Mouse (Mus musculus): Measurements from ENCODE around the gene Fgfr2. TPM values are rescaled to one million over a fixed set of nuclear protein-coding genes. Genes with fewer than 3 reads are reported as not detected.
"Not testable (repeated sequence)": the region's sequence is repeated elsewhere in the genome, so short reads cannot be mapped to it uniquely, and the experiment has no call there.

The Fgfr2 gene
- polyA plus RNA-seq, 1 experiment from 2014 or later = 17.2 TPM

DNA sequence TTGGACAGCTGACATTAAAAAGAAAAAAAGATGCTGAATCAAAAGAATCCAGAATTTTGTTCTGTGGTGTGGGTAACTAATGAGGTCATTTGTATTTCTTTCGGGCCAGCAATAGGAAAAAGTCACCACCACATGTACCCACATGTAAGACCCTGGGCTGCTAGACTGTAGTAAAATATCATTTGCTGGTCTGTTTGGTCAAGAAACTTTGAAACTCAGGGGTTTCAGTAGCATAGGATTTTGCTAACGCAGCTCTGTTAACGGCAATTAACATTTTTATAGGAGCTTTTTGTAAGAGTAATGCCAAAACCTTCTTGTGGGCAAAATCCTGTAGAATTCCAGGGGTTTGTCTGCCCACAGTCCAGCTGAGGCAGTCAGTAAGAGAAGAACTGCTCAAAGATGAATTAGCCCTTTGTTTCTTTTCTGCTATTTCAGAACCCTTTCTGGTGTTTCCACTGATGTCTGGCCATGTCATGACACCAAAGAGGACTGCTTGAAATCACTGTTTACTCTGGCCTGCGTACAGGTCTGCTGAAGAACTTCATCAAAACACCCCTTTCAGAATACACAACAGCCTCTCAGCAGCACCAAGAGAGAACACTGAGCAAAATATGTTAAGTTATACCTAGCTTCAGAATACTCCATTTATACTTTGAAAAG is 2667.4 kb downstream of the Fgfr2 start:
- peaks cover 22% of the 10 kb centered on the region for H3K36me3 ChIP-seq
- H3K27me3 ChIP-seq = no peaks in the 10 kb centered on the region
- H3K4me2 ChIP-seq = no peak overlapping the region
- H3K27ac ChIP-seq = no peak overlapping the region
- H3K4me3 ChIP-seq = no peak overlapping the region
- 78% methylated on average over 4 of the region's 4 CpGs for WGBS
- ATAC-seq (replicated peaks; ENCODE audit: insufficient number of reproducible peaks, insufficient read depth, low FRiP score, low read depth) = no peak
- no peaks in the 10 kb centered on the region for H3K9me3 ChIP-seq (replicated peaks)
- peaks cover 10% of the 10 kb centered on the region for H3K4me1 ChIP-seq (replicated peaks)
- no peak overlapping the region for H3K9ac ChIP-seq

DNA sequence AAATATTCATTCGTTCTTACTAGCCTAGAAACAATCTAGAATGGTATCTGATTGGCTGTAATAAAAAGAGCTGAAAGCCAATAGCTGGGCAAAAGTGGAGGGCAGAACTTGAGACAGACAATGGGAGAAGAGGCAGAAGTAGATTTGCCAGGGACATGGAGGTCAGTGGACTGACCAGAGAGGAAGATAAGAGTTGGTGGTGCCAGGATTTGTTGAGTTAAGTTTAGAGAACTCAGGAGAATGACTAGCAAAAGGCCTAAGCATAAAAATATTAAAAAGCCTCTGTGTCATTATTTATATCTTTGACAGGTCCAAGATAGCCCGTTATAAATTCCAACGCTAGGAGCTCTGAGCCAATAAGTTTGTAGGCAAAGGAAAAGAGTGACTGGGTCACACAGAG is 2668.9 kb downstream of the Fgfr2 start:
- Histone ChIP-seq H3K4me1 (replicated peaks) (peaks cover 10% of the 10 kb centered on the region), H3K9ac (no peak overlapping the region), H3K4me2 (no peak overlapping the region), H3K9me3 (replicated peaks) (no peaks in the 10 kb centered on the region), H3K27me3 (no peaks in the 10 kb centered on the region), H3K4me3 (no peak overlapping the region), H3K36me3 (peaks cover 17% of the 10 kb centered on the region; the same call in 1 of the 2 replicates), H3K27ac (no peak overlapping the region)
- 61% methylated on average over 3 of the region's 3 CpGs for WGBS
- ATAC-seq (replicated peaks; ENCODE audit: insufficient number of reproducible peaks, insufficient read depth, low FRiP score, low read depth) = no peak

DNA sequence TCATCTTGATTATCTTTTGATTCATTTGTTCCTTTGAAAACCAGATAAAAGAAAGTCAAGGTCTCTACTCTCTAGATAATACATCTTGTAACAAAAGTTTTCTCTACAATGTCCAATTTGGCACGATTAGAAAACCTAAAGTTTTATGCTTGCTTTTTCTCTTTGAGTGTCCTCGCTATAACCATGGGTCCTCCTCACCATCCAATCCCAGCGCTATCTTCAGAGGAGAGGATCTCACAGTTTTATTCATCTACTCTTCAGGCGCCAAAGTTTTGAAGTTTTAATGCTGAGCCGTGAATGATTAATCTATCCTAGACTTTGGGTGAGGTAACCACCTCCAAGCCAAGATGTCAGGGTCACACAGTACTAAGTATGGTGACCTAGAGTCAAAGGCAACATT is 2687.4 kb downstream of the Fgfr2 start:
- Histone ChIP-seq H3K9me3 (replicated peaks) (no peaks in the 10 kb centered on the region), H3K4me2 (no peak overlapping the region), H3K27ac (no peak overlapping the region), H3K4me3 (no peak overlapping the region), H3K9ac (no peak overlapping the region), H3K27me3 (no peaks in the 10 kb centered on the region), H3K36me3 (no peaks in the 10 kb centered on the region), H3K4me1 (replicated peaks) (no peaks in the 10 kb centered on the region)
- no peak for ATAC-seq (replicated peaks; ENCODE audit: insufficient number of reproducible peaks, insufficient read depth, low FRiP score, low read depth)
- WGBS = 92% methylated on average over 5 of the region's 5 CpGs

DNA sequence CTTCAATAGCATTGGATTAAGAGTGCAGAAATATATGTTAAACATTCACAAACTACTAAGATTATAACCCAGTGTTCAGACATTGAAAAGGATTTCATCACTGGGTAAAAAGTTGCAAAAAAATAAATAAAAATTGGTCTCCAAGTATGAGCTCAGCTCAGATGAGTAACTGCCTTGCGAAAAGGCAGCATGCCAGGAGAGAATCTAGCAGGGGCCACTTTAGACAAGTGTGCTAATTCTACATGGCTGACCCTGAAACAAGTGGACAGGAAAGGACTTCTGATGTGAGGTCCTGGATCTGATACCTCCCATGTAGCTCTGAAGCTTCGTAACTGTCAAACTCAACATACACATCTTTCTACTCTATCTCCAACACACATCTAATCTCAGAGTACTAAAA is 2691.0 kb downstream of the Fgfr2 start:
- H3K4me1 ChIP-seq (replicated peaks) = no peaks in the 10 kb centered on the region
- no peaks in the 10 kb centered on the region for H3K27me3 ChIP-seq
- no peaks in the 10 kb centered on the region for H3K36me3 ChIP-seq
- H3K4me2 ChIP-seq = no peak overlapping the region
- H3K4me3 ChIP-seq = no peak overlapping the region
- no peak for ATAC-seq (replicated peaks; ENCODE audit: insufficient number of reproducible peaks, insufficient read depth, low FRiP score, low read depth)
- 84% methylated on average over 2 of the region's 2 CpGs for WGBS
- H3K9me3 ChIP-seq (replicated peaks) = no peaks in the 10 kb centered on the region
- no peak overlapping the region for H3K9ac ChIP-seq
- H3K27ac ChIP-seq = no peak overlapping the region

DNA sequence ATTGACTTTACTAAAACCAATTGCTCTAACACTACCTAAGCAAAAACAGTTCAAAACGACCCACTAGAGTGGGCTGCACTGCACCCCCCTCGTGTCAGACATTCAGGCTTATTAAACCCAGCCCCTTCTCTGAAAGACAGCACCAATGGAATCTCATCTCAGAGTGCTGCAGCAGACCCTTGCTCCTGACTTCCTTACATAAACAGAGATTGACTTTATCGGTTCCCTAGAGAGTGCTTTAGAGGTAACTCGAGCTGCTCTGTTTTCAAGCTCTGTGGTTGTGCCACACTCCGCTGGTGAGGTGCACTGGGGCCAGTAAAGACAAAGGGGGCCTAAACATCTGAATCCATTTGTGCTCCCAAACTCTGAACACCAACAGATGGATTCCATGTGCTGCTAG is 2696.6 kb downstream of the Fgfr2 start:
- WGBS = 13% methylated on average over 5 of the region's 5 CpGs
- Histone ChIP-seq H3K27ac (no peak overlapping the region), H3K27me3 (no peaks in the 10 kb centered on the region), H3K4me2 (no peak overlapping the region), H3K9me3 (replicated peaks) (no peaks in the 10 kb centered on the region), H3K36me3 (no peaks in the 10 kb centered on the region), H3K4me3 (no peak overlapping the region), H3K9ac (no peak overlapping the region), H3K4me1 (replicated peaks) (peaks cover 6% of the 10 kb centered on the region)
- ATAC-seq (replicated peaks; ENCODE audit: insufficient number of reproducible peaks, insufficient read depth, low FRiP score, low read depth) = no peak

DNA sequence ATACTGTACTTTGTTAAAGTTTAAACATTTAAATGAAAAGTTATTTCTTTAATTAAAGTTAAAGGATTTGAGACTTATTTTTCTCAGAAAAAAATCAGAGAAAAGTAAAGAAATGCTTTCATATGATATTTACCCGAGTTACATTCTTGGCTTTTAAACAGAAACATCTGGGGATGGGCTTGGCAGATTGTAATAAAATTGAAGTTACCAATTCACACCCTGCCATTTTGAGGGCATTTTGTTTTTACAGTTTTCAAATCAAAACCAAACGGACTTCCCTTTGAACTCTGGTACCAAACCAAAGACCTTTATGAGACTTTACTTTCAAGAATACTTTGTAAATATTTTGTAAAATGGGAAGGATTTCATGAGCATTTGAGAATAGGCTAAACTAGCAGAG is 2697.2 kb downstream of the Fgfr2 start:
- H3K27me3 ChIP-seq = no peaks in the 10 kb centered on the region
- ATAC-seq (replicated peaks; ENCODE audit: insufficient number of reproducible peaks, insufficient read depth, low FRiP score, low read depth) = no peak
- no peaks in the 10 kb centered on the region for H3K36me3 ChIP-seq
- no peak overlapping the region for H3K4me2 ChIP-seq
- H3K27ac ChIP-seq = no peak overlapping the region
- peaks cover 6% of the 10 kb centered on the region for H3K4me1 ChIP-seq (replicated peaks)
- no peak overlapping the region for H3K4me3 ChIP-seq
- H3K9me3 ChIP-seq (replicated peaks) = no peaks in the 10 kb centered on the region
- 70% methylated on average over 2 of the region's 2 CpGs for WGBS
- H3K9ac ChIP-seq = no peak overlapping the region

DNA sequence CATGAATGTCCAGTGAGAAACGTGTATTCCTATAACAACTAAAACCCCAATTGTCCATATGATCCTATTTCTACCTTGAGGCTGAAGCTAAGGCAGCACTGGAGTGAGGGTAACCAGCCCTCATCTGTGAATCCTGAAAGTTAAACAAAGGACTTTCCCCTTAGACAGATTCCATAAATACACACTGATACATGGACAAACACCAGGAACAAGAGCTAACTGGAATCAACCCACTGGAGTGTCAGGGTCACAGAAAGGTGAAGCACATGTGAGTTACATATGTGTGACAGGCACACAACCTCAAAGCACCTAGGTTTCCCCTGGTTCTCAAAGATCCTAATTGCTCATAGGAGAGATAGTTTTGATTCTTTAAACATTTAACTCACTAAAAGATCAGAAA is 2703.2 kb downstream of the Fgfr2 start:
- Histone ChIP-seq H3K4me3 (no peak overlapping the region), H3K27ac (peak overlapping the region; percentile 29; the same call in 1 of the 2 replicates), H3K27me3 (no peaks in the 10 kb centered on the region), H3K9me3 (replicated peaks) (no peaks in the 10 kb centered on the region), H3K9ac (no peak overlapping the region), H3K36me3 (0 out of 2 replicates have a peak, but pooled peaks cover 4% of the 10 kb centered on the region), H3K4me1 (replicated peaks) (no peaks in the 10 kb centered on the region; the same call in 1 of the 2 replicates), H3K4me2 (no peak overlapping the region)
- no peak for ATAC-seq (replicated peaks; ENCODE audit: insufficient number of reproducible peaks, insufficient read depth, low FRiP score, low read depth)
- WGBS = 65% methylated on average over 1 of the region's 1 CpGs

DNA sequence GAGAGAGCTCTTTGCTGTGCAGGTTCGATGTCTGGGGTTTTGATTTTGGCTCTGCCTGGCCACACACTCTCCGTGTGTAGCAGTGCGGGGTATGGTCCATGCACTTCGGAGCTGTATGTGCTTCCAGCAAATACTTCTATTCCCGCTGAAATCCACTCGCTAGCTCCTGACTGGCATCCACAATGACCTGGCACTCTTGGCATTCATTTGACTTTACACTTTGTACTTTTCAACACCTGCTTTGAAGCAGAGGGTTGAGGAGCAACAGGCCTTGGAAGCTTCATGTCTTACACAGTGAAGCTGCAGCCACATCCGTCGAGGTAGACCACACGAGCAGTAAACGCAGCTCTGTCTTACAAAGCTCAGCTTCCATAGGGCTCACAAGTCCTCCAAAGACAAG is 2715.5 kb downstream of the Fgfr2 start:
- no peaks in the 10 kb centered on the region for H3K36me3 ChIP-seq
- no peak overlapping the region for H3K9ac ChIP-seq
- WGBS = 34% methylated on average over 10 of the region's 10 CpGs
- no peaks in the 10 kb centered on the region for H3K9me3 ChIP-seq (replicated peaks)
- peaks cover 17% of the 10 kb centered on the region for H3K4me1 ChIP-seq (replicated peaks)
- H3K27ac ChIP-seq = peak overlapping the region; percentile 8; the same call in 1 of the 2 replicates
- peak; percentile 55 for ATAC-seq (replicated peaks; ENCODE audit: insufficient number of reproducible peaks, insufficient read depth, low FRiP score, low read depth)
- H3K27me3 ChIP-seq = no peaks in the 10 kb centered on the region
- H3K4me3 ChIP-seq = no peak overlapping the region
- H3K4me2 ChIP-seq = 0 out of 2 replicates have a peak overlapping the region, but pooled peaks have one; percentile 0

DNA sequence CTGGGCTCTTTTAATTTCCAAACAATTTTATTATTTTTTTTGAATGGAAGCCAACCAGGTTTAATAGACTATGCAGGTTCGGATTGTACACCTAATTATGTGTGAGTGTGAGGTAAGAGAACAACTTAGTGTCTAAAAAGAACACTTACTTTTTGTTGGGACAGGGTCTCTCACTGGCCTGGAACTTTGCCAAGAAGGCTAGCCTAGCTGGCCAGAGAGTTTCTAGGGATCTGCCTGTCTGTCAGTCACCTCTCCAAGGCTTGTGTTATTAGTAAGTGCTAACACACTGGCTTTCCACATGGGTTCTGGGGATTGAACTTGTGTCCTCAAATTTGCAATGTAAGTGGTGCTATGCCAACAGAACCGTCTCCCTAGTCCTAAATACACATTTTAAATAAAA is 2719.8 kb downstream of the Fgfr2 start:
- H3K36me3 ChIP-seq = no peaks in the 10 kb centered on the region
- peaks cover 13% of the 10 kb centered on the region; the same call in 1 of the 2 replicates for H3K4me1 ChIP-seq (replicated peaks)
- no peak overlapping the region for H3K27ac ChIP-seq
- H3K9me3 ChIP-seq (replicated peaks) = no peaks in the 10 kb centered on the region
- no peak overlapping the region for H3K4me3 ChIP-seq
- no peaks in the 10 kb centered on the region for H3K27me3 ChIP-seq
- no peak overlapping the region for H3K9ac ChIP-seq
- no peak overlapping the region for H3K4me2 ChIP-seq
- 58% methylated on average over 2 of the region's 2 CpGs for WGBS
- ATAC-seq (replicated peaks; ENCODE audit: insufficient number of reproducible peaks, insufficient read depth, low FRiP score, low read depth) = no peak

DNA sequence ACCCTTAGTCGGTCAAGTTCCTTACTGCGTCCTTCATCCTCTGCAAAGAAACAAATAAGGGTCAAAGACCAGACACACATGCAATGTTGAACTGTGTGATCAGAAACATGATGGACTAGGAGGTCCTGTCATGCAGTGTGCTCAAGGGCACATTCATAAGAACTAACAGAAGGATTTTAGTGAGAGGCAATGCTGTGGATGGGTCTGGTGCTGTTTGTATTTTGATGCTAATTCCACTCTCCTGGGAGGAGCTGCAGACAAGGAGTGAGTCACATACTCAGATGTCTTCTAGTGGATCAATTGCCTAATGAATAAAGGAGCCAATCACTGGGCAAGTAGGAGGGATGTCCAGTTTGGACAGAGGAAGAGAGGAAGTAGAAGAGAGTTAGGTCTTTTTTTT is 2728.5 kb downstream of the Fgfr2 start:
- no peak for ATAC-seq (replicated peaks; ENCODE audit: insufficient number of reproducible peaks, insufficient read depth, low FRiP score, low read depth)
- WGBS = 94% methylated on average over 2 of the region's 2 CpGs
- Histone ChIP-seq H3K4me1 (replicated peaks) (no peaks in the 10 kb centered on the region), H3K27me3 (no peaks in the 10 kb centered on the region), H3K27ac (no peak overlapping the region), H3K4me3 (no peak overlapping the region), H3K9ac (no peak overlapping the region), H3K9me3 (replicated peaks) (no peaks in the 10 kb centered on the region), H3K4me2 (no peak overlapping the region), H3K36me3 (0 out of 2 replicates have a peak, but pooled peaks cover 5% of the 10 kb centered on the region)

DNA sequence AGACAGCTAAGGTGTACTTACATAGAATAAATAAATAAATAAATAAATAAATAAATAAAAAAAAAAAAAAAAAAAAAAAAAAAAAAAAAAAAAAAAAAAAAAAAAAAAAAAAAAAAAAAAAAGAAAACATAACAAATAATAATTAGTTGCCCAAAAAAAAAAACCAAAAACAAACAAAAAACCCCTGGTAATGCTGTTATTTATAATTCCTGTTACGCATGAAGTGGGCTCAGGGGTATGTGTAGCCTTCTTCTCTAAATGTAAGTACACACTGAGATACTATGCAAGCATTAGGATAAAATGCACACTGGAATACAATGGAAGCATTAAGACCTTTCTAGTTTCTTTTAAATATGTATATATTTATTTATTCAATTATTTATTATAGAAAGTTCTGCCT is 2733.1 kb downstream of the Fgfr2 start:
- H3K9me3 ChIP-seq (replicated peaks); H3K4me3 ChIP-seq; H3K27me3 ChIP-seq; H3K4me1 ChIP-seq (replicated peaks); H3K4me2 ChIP-seq; H3K36me3 ChIP-seq; H3K9ac ChIP-seq; H3K27ac ChIP-seq; ATAC-seq (replicated peaks; ENCODE audit: insufficient number of reproducible peaks, insufficient read depth, low FRiP score, low read depth): not testable (repeated sequence)
- 96% methylated on average over 1 of the region's 1 CpGs for WGBS

DNA sequence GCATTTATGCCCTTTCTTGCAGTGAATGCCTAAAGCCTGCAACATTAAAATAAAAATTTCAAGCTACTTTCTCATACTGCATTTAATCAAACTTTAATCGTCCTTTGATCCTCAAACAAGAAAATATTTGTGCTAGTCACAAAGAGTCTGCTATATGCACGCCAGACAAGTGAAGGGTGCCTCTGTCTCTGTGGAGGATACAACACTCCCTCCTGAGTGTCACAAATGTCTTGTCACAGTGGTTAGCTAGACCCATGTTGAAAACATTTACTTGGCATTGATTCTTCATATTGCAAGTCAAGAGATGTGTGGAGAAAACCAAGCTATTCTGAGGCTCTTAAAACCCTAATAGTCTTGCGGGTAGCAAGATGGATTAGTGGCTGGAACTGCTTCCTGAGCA is 2736.8 kb downstream of the Fgfr2 start:
- ATAC-seq (replicated peaks; ENCODE audit: insufficient number of reproducible peaks, insufficient read depth, low FRiP score, low read depth) = no peak
- WGBS = 84% methylated on average over 3 of the region's 3 CpGs
- H3K27ac ChIP-seq = no peak overlapping the region
- H3K4me3 ChIP-seq = no peak overlapping the region
- H3K9me3 ChIP-seq (replicated peaks) = no peaks in the 10 kb centered on the region
- H3K4me1 ChIP-seq (replicated peaks) = no peaks in the 10 kb centered on the region
- no peak overlapping the region for H3K9ac ChIP-seq
- H3K4me2 ChIP-seq = no peak overlapping the region
- H3K36me3 ChIP-seq = no peaks in the 10 kb centered on the region; the same call in 1 of the 2 replicates
- no peaks in the 10 kb centered on the region for H3K27me3 ChIP-seq
